Mouse (Mus musculus): ENCODE measurements around the gene Col4a1.

Gene Col4a1

GRCm38 (mm10) chr8:11312349-11313175, at the start of gene Col4a1, which contains the start of gene Col4a2:
TSS of gene Col4a1 (minus strand) at chr8:11312826.
TSS of gene Col4a2 (plus strand) at chr8:11312805.
- Histone ChIP-seq H3K4me1 (replicated peaks; ENCODE audit: low read depth, low read length) (peaks cover 44% of the 10 kb centered on the region), H3K27me3 (ENCODE audit: insufficient read depth, low read length) (peaks cover 98% of the 10 kb centered on the region), H3K36me3 (ENCODE audit: insufficient read depth, low read length) (no peaks in the 10 kb centered on the region), H3K4me3 (replicated peaks; ENCODE audit: low read length) (peak within 1 kb of the TSS; percentile 82), H3K9me3 (ENCODE audit: low read length) (no peaks in the 10 kb centered on the region)
- no peak for TF ChIP-seq NANOG (IDR thresholded peaks at IDR 0.05; ENCODE audit: borderline replicate concordance, low read length)
- TF ChIP-seq POU5F1 (IDR thresholded peaks at IDR 0.05; ENCODE audit: borderline replicate concordance, low read length) = no peak
- no peak for TF ChIP-seq CTCF (conservative IDR thresholded peaks at IDR 0.05; ENCODE audit: low read length)

- Histone ChIP-seq H3K27me3 (ENCODE audit: insufficient read depth, low read length) (0 out of 2 replicates have a peak, but pooled peaks cover 4% of the 10 kb centered on the region), H3K36me3 (ENCODE audit: insufficient read depth, low read length) (no peaks in the 10 kb centered on the region), H3K9me3 (ENCODE audit: low read length) (no peaks in the 10 kb centered on the region), H3K4me1 (replicated peaks; ENCODE audit: low read depth, low read length) (no peaks in the 10 kb centered on the region), H3K4me3 (replicated peaks; ENCODE audit: low read length) (no peak overlapping the region)
- TF ChIP-seq NANOG (IDR thresholded peaks at IDR 0.05; ENCODE audit: borderline replicate concordance, low read length) (no peak), CTCF (conservative IDR thresholded peaks at IDR 0.05; ENCODE audit: low read length) (no peak), POU5F1 (IDR thresholded peaks at IDR 0.05; ENCODE audit: borderline replicate concordance, low read length) (no peak)
Measured at GRCm38 (mm10) chr8:11361546-11362277, 49.1 kb upstream of the Col4a1 start.

DNA sequence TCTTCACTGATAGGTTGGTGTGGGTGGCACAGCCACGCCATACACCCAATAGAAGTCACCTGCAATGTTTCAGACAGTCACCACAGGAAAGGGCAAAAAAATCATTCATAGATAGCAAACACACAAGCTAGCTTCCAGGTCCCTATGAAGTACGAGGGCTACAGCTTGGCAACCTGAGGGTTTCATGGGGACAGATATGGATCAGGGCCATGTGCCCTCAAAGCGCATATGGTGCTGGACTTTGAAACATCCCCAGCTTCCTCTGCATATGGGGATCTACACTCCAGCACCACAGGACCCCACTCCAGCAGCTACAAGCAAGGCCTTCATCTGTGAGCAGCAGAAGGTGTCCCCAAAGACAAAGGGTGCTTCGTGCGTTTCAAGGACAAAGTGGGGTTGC, 47.2 kb upstream of the Col4a1 start:
- Histone ChIP-seq H3K36me3 (ENCODE audit: insufficient read depth, low read length) (no peaks in the 10 kb centered on the region), H3K9me3 (ENCODE audit: low read length) (no peaks in the 10 kb centered on the region), H3K4me3 (replicated peaks; ENCODE audit: low read length) (no peak overlapping the region), H3K4me1 (replicated peaks; ENCODE audit: low read depth, low read length) (no peaks in the 10 kb centered on the region), H3K27me3 (ENCODE audit: insufficient read depth, low read length) (0 out of 2 replicates have a peak, but pooled peaks cover 4% of the 10 kb centered on the region)
- TF ChIP-seq POU5F1 (IDR thresholded peaks at IDR 0.05; ENCODE audit: borderline replicate concordance, low read length) = no peak

- Histone ChIP-seq H3K36me3 (ENCODE audit: insufficient read depth, low read length) (no peaks in the 10 kb centered on the region), H3K4me3 (replicated peaks; ENCODE audit: low read length) (no peak overlapping the region), H3K9me3 (ENCODE audit: low read length) (no peaks in the 10 kb centered on the region), H3K27me3 (ENCODE audit: insufficient read depth, low read length) (0 out of 2 replicates have a peak, but pooled peaks cover 4% of the 10 kb centered on the region), H3K4me1 (replicated peaks; ENCODE audit: low read depth, low read length) (no peaks in the 10 kb centered on the region)
- TF ChIP-seq POU5F1 (IDR thresholded peaks at IDR 0.05; ENCODE audit: borderline replicate concordance, low read length) = no peak
- no peak for TF ChIP-seq CTCF (conservative IDR thresholded peaks at IDR 0.05; ENCODE audit: low read length)
- no peak for TF ChIP-seq NANOG (IDR thresholded peaks at IDR 0.05; ENCODE audit: borderline replicate concordance, low read length)
Measured at GRCm38 (mm10) chr8:11357921-11358436, 45.4 kb upstream of the Col4a1 start.

DNA sequence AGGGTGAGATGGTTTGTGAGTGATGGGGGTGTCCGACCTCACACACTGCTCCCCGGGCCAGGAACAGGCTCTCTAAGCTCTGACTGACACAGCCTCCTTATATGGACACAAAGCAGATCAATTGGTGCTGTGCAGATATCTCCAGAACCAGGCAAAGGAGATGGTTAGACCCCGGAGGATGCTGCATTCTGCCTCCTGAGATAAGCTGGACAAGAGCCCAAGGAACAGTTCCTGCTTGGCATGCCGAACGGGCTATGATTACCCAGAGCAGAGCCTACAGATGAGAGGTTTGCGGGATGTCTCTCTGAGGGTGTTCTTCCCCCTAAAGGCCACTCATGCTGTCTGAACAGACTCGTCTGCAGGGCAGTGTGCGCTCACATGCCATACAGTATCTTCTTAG, 44.1 kb upstream of the Col4a1 start:
- 0 out of 2 replicates have a peak, but pooled peaks cover 4% of the 10 kb centered on the region for H3K27me3 ChIP-seq (ENCODE audit: insufficient read depth, low read length)
- H3K4me1 ChIP-seq (replicated peaks; ENCODE audit: low read depth, low read length) = no peaks in the 10 kb centered on the region

DNA sequence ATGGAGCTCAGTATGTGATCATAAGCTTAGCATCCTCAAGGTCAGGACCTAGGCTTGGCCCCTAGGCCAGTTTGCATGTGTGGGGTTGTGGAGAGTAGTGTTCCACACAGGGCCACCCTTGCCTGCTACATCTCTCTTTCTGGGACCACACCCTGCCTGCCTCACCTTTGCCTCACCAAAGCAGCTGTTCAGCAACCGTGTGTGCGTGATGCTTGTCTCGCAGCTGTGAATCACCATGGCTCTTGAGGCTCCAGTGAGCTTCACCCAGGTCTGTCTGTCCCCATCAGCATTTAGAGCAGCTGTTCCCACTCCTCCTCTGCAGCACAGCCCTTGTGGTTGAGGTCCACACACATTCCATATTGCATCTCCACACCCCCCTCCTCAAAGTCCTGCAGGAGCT, 43.3 kb upstream of the Col4a1 start:
- H3K4me1 ChIP-seq (replicated peaks; ENCODE audit: low read depth, low read length) = no peaks in the 10 kb centered on the region
- H3K4me3 ChIP-seq (replicated peaks; ENCODE audit: low read length) = no peak overlapping the region
- 0 out of 2 replicates have a peak, but pooled peaks cover 4% of the 10 kb centered on the region for H3K27me3 ChIP-seq (ENCODE audit: insufficient read depth, low read length)
- no peaks in the 10 kb centered on the region for H3K9me3 ChIP-seq (ENCODE audit: low read length)
- TF ChIP-seq NANOG (IDR thresholded peaks at IDR 0.05; ENCODE audit: borderline replicate concordance, low read length) = no peak
- TF ChIP-seq POU5F1 (IDR thresholded peaks at IDR 0.05; ENCODE audit: borderline replicate concordance, low read length) = no peak
- no peak for TF ChIP-seq CTCF (conservative IDR thresholded peaks at IDR 0.05; ENCODE audit: low read length)
- no peaks in the 10 kb centered on the region for H3K36me3 ChIP-seq (ENCODE audit: insufficient read depth, low read length)

More for the DNA sequence above, 44.1 kb upstream of the Col4a1 start:
- Histone ChIP-seq H3K4me3 (replicated peaks; ENCODE audit: low read length) (no peak overlapping the region), H3K36me3 (ENCODE audit: insufficient read depth, low read length) (no peaks in the 10 kb centered on the region), H3K9me3 (ENCODE audit: low read length) (no peaks in the 10 kb centered on the region)
- TF ChIP-seq NANOG (IDR thresholded peaks at IDR 0.05; ENCODE audit: borderline replicate concordance, low read length) (no peak), POU5F1 (IDR thresholded peaks at IDR 0.05; ENCODE audit: borderline replicate concordance, low read length) (no peak), CTCF (conservative IDR thresholded peaks at IDR 0.05; ENCODE audit: low read length) (no peak)

DNA sequence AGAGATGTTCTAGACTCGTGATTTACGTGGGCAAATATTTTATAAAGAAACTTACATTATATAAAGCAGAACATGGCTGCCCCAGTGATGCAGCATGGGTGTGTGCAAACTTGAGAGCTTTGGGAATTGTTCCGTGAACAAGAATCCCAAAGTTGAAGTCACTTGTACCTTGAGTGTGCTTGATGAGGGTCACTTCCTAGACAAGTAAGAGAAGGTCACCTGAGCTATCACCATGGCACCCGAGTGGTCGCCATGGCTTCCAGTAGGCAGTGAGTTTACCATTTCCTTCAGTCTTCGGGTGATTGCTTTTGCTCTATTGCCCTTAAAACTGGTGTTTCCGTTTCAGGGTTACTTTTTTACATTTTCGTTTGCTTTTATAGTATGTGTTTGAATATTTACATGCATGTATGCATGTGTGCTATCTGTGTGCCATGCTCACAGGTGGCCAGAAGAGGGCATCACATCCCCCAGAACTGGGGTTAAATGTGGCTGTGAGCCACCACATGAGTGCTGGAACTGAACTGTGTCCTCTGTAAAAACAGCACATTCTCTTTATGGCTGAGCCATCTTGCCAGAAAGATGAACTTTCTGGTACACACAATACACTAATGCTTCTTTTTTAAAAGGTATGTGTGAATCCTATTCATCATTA, 42.3 kb upstream of the Col4a1 start:
- Histone ChIP-seq H3K4me1 (replicated peaks; ENCODE audit: low read depth, low read length) (no peaks in the 10 kb centered on the region), H3K27me3 (ENCODE audit: insufficient read depth, low read length) (peaks cover 4% of the 10 kb centered on the region; the same call in 1 of the 2 replicates), H3K4me3 (replicated peaks; ENCODE audit: low read length) (no peak overlapping the region), H3K9me3 (ENCODE audit: low read length) (no peaks in the 10 kb centered on the region), H3K36me3 (ENCODE audit: insufficient read depth, low read length) (no peaks in the 10 kb centered on the region)
- TF ChIP-seq POU5F1 (IDR thresholded peaks at IDR 0.05; ENCODE audit: borderline replicate concordance, low read length) (no peak), CTCF (conservative IDR thresholded peaks at IDR 0.05; ENCODE audit: low read length) (peak; percentile 31)

- H3K4me3 ChIP-seq (replicated peaks; ENCODE audit: low read length) = no peak overlapping the region
- no peaks in the 10 kb centered on the region for H3K36me3 ChIP-seq (ENCODE audit: insufficient read depth, low read length)
- no peaks in the 10 kb centered on the region; the same call in 1 of the 2 replicates for H3K27me3 ChIP-seq (ENCODE audit: insufficient read depth, low read length)
- no peaks in the 10 kb centered on the region for H3K4me1 ChIP-seq (replicated peaks; ENCODE audit: low read depth, low read length)
- TF ChIP-seq CTCF (conservative IDR thresholded peaks at IDR 0.05; ENCODE audit: low read length) = no peak
- TF ChIP-seq POU5F1 (IDR thresholded peaks at IDR 0.05; ENCODE audit: borderline replicate concordance, low read length) = no peak
- no peak for TF ChIP-seq NANOG (IDR thresholded peaks at IDR 0.05; ENCODE audit: borderline replicate concordance, low read length)
- no peaks in the 10 kb centered on the region for H3K9me3 ChIP-seq (ENCODE audit: low read length)
Measured at GRCm38 (mm10) chr8:11352514-11352913, 39.9 kb upstream of the Col4a1 start.

Measured in E14TG2a.4 (cell line).